Mouse (Mus musculus): ENCODE measurements at regions not wholly inside any gene's neighbourhood (a gene's known extent, or its start where the extent isn't known, plus 50 kb on each side); places are given as distances from the start of the nearest gene placed in this dataset.

GRCm38 (mm10) chr12:45399436-45399835, 324.9 kb upstream of the Stxbp6 start (continued):
- TF ChIP-seq ZC3H11A (IDR thresholded peaks at IDR 0.05; ENCODE audit: low read depth, low read length) = no peak

GRCm38 (mm10) chr12:45384864-45385263, 310.4 kb upstream of the Stxbp6 start:
- TF ChIP-seq NRF1 (IDR thresholded peaks at IDR 0.05; ENCODE audit: insufficient read depth, low read depth, low read length, poor library complexity, severe bottlenecking) = no peak
- no peak for TF ChIP-seq GATA1 (IDR thresholded peaks at IDR 0.05; ENCODE audit: low read depth, low read length)
- TF ChIP-seq RCOR1 (IDR thresholded peaks at IDR 0.05; ENCODE audit: low read depth, low read length) = no peak
- no peak for TF ChIP-seq JUND (IDR thresholded peaks at IDR 0.05; ENCODE audit: low read depth, low read length)
- no peak for TF ChIP-seq ZNF384 (IDR thresholded peaks at IDR 0.05; ENCODE audit: low read depth, low read length)
- peak; percentile 12; the same call in 1 of the 2 replicates for TF ChIP-seq ZC3H11A (IDR thresholded peaks at IDR 0.05; ENCODE audit: low read depth, low read length)
- no peak for TF ChIP-seq CHD2 (IDR thresholded peaks at IDR 0.05; ENCODE audit: low read length)
- TF ChIP-seq NELFE (IDR thresholded peaks at IDR 0.05; ENCODE audit: low read depth, low read length) = no peak
- TF ChIP-seq ZKSCAN1 (IDR thresholded peaks at IDR 0.05; ENCODE audit: low read depth, low read length) = no peak
- TF ChIP-seq SMC3 (IDR thresholded peaks at IDR 0.05; ENCODE audit: low read depth, low read length) = peak; percentile 51
- no peak for TF ChIP-seq MYB (IDR thresholded peaks at IDR 0.05; ENCODE audit: low read depth, low read length)
- no peak for TF ChIP-seq UBTF (IDR thresholded peaks at IDR 0.05; ENCODE audit: borderline replicate concordance, insufficient read depth, low read depth, low read length)
- peak; percentile 53 for TF ChIP-seq RAD21 (IDR thresholded peaks at IDR 0.05; ENCODE audit: low read depth, low read length)
- peak in 2 of 3 experiments; percentile 37 to 52; a peak in 4 of 6 replicates for TF ChIP-seq CTCF (IDR thresholded peaks at IDR 0.05 in 2 of 3, conservative IDR thresholded peaks at IDR 0.05 in 1 of 3; ENCODE audit: control insufficient read depth in 1 of 3, insufficient read depth in 1 of 3, low read depth in 2 of 3, low read length in 3 of 3, poor library complexity in 1 of 3, severe bottlenecking in 1 of 3)
- no peak for TF ChIP-seq E2F4 (IDR thresholded peaks at IDR 0.05; ENCODE audit: borderline replicate concordance, low read depth, low read length)
- Histone ChIP-seq H3K9me3 (replicated peaks; ENCODE audit: insufficient read depth, low read length) (no peaks in the 10 kb centered on the region), H3K27me3 (ENCODE audit: control insufficient read depth in 1 of 2, insufficient read depth in 2 of 2, low read length in 2 of 2) (no peaks in the 10 kb centered on the region), H3K27ac (ENCODE audit: control insufficient read depth, low read depth, low read length) (no peak overlapping the region), H3K79me2 (ENCODE audit: control insufficient read depth, insufficient read depth, low read length, poor library complexity) (no peaks in the 10 kb centered on the region), H3K9ac (ENCODE audit: control insufficient read depth, low read depth, low read length, poor library complexity, severe bottlenecking) (no peak overlapping the region), H3K36me3 (ENCODE audit: control insufficient read depth in 1 of 2, insufficient read depth in 2 of 2, low read length in 2 of 2) (no peaks in the 10 kb centered on the region), H3K4me1 (ENCODE audit: control insufficient read depth in 1 of 2, insufficient read depth in 2 of 2, low read length in 2 of 2) (no peaks in the 10 kb centered on the region), H3K4me3 (ENCODE audit: control insufficient read depth in 1 of 2, insufficient read depth in 1 of 2, low read depth in 2 of 2, low read length in 2 of 2) (no peak overlapping the region)
- peak; percentile 40 for DNase-seq (ENCODE audit: low read depth, low spot score)
